Mouse (Mus musculus) lung, embryonic 14.5 days (tissue): Measurements from ENCODE around the gene Slc5a10. TPM values are rescaled to one million over a fixed set of nuclear protein-coding genes. Genes with fewer than 3 reads are reported as not detected.
A peak's percentile ranks its signal among the peaks of the same experiment; 100 is the strongest.

Experiments used
- ATAC-seq: fragments of 200-750 bp; cut with Nextera tagmentation; 2 replicates; pipeline ENCODE4 v1.8.0; 2017; ENCODE audit warnings: mild to moderate bottlenecking, moderate TSS enrichment, moderate library complexity; ENCODE audit not compliant: insufficient read depth
- DNase-seq: peaks from one replicate; pipeline ENCODE4 v3.0.0-alpha.2; 2015
- H3K27ac ChIP-seq: fragments of 300-500 bp; sonication (generic); 2 replicates; pipeline ENCODE4 v1.5.1; 2014; ENCODE audit warnings: low read depth, mild to moderate bottlenecking, moderate library complexity
- H3K27me3 ChIP-seq: fragments of 300-500 bp; sonication (generic); 2 replicates; pipeline ENCODE4 v1.6.1; 2014; ENCODE audit warnings: low read length, control low read depth; ENCODE audit not compliant: insufficient read depth
- H3K36me3 ChIP-seq: fragments of 300-500 bp; sonication (generic); 2 replicates; pipeline ENCODE4 v1.6.1; 2014; ENCODE audit warnings: control low read depth; ENCODE audit not compliant: insufficient read depth
- H3K4me1 ChIP-seq: fragments of 300-500 bp; sonication (generic); 2 replicates; pipeline ENCODE4 v1.6.1; 2014; ENCODE audit warnings: antibody characterized with exemption, control low read depth; ENCODE audit not compliant: insufficient read depth
- H3K4me2 ChIP-seq: fragments of 300-500 bp; sonication (generic); 2 replicates; pipeline ENCODE4 v1.6.1; 2014; ENCODE audit warnings: mild to moderate bottlenecking
- H3K4me3 ChIP-seq: fragments of 300-500 bp; sonication (generic); 2 replicates; pipeline ENCODE4 v1.5.1; 2014; ENCODE audit warnings: low read depth, low read length
- H3K9ac ChIP-seq: fragments of 300-500 bp; sonication (generic); 2 replicates; pipeline ENCODE4 v1.6.1; 2014
- H3K9me3 ChIP-seq: fragments of 300-500 bp; sonication (generic); 2 replicates; pipeline ENCODE4 v1.6.1; 2016; ENCODE audit warnings: low read depth, low read length, control low read depth
- CTCF ChIP-seq: IDR thresholded peaks from 2 replicates; pipeline ENCODE4 v1.5.1; 2016; ENCODE audit warnings: antibody characterized with exemption, low read depth
- WGBS: fragments of 180-500 bp; shearing (Covaris S2); extraction: QIAGEN DNeasy Blood & Tissue Kit; methylation state at CpG from one replicate; pipeline ENCODE4 v1.1.7; 2014; 5-methylcytosine and 5-hydroxymethylcytosine counted together
- polyA plus RNA-seq: library from polyadenylated mRNA; unstranded; fragments of >200 nt; fragmentation: Nextera tagmentation; extraction: Ambion mirVana; gene quantifications from 2 replicates; pipeline ENCODE4 v1.2.1, GENCODE M21; 2014

Gene Slc5a10
- polyA plus RNA-seq, 1 experiment from 2014 or later, result not detected

DNA sequence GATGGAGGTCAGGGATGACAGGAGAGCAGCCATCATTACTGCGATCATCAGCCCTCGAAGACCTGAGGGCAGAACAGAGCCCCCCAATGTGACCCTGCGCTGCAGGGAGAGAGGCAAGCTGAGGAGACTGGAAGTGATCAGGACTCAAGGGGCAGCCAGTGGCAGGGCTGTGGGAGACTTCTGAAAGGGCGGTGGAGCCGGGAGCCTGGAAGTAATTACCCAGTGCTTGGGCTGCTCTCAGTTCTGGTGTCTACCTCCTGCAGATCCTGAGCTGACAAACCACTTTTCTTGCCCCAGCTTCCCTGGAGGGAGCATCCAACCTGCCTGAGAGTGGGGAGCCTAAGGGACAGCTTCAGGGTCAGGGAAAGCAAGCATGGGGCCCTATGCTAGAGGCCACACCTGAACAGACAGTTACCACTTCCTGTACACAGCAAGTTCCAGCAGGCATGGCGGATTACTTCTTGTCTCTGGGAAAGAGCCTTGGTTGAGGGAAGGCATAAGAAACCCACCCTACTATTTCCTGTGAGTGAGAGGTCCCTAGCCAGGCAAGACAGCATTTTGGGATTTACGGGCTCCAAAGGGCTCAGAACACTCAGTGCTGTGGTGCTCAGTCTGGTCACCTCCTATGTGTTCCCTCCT, 44.3 kb downstream of the Slc5a10 start:
- H3K27ac ChIP-seq, result no peak overlapping the region
- 76% methylated on average over 7 of the region's 7 CpGs for WGBS

DNA sequence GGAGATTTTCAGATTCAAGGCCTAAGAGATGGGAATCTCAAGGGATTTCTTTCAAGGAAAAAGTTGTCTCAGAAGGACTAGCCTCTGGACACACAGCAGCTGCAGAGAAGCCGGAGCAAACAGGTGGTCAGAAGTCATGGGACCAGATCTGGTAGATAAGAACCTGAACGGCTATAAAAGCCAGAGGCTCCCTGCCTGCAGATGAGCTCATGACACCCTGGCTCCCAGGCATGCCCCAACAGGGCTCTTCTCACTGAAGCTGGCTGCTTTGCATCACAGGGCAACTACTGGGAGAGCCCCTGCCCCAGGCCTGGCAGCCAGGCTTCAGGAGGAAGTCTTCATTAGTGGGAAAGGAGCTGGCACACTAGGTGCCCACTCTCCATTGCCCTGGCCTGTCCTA, 45.3 kb downstream of the Slc5a10 start:
- Histone ChIP-seq H3K4me3 (no peak overlapping the region), H3K9ac (no peak overlapping the region), H3K9me3 (no peaks in the 10 kb centered on the region), H3K4me1 (peaks cover 12% of the 10 kb centered on the region), H3K36me3 (no peaks in the 10 kb centered on the region), H3K27me3 (no peaks in the 10 kb centered on the region), H3K27ac (no peak overlapping the region), H3K4me2 (no peak overlapping the region; the same call in 1 of the 2 replicates)
- 30% methylated on average over 2 of the region's 2 CpGs for WGBS
- ATAC-seq, result no peak
- DNase-seq, result no peak
- no peak for TF ChIP-seq CTCF

More for the DNA sequence above, 44.3 kb downstream of the Slc5a10 start:
- no peaks in the 10 kb centered on the region for H3K27me3 ChIP-seq
- TF ChIP-seq CTCF, result no peak
- no peaks in the 10 kb centered on the region for H3K9me3 ChIP-seq
- no peaks in the 10 kb centered on the region for H3K36me3 ChIP-seq
- DNase-seq (no peak), ATAC-seq (no peak)
- H3K9ac ChIP-seq, result no peak overlapping the region
- H3K4me2 ChIP-seq, result no peak overlapping the region
- no peak overlapping the region for H3K4me3 ChIP-seq
- H3K4me1 ChIP-seq, result peaks cover 12% of the 10 kb centered on the region

- peak; percentile 81 for DNase-seq
- H3K27me3 ChIP-seq, result no peaks in the 10 kb centered on the region
- H3K4me1 ChIP-seq, result peaks cover 14% of the 10 kb centered on the region
- no peaks in the 10 kb centered on the region for H3K9me3 ChIP-seq
- peak overlapping the region; percentile 27; the same call in 1 of the 2 replicates for H3K4me2 ChIP-seq
- no peak overlapping the region for H3K4me3 ChIP-seq
- H3K27ac ChIP-seq, result no peak overlapping the region
- no peak overlapping the region for H3K9ac ChIP-seq
- H3K36me3 ChIP-seq, result no peaks in the 10 kb centered on the region
- peak; percentile 78 for TF ChIP-seq CTCF
- ATAC-seq, result peak; percentile 72; the same call in 1 of the 2 replicates
- WGBS, result 3% methylated on average over 8 of the region's 8 CpGs
Measured at GRCm38 (mm10) chr11:61674839-61675159, 45.8 kb downstream of the Slc5a10 start.

- no peak for TF ChIP-seq CTCF
- Histone ChIP-seq H3K9ac (0 out of 2 replicates have a peak overlapping the region, but pooled peaks have one; percentile 34), H3K27me3 (no peaks in the 10 kb centered on the region), H3K36me3 (no peaks in the 10 kb centered on the region), H3K9me3 (no peaks in the 10 kb centered on the region), H3K4me2 (peak overlapping the region; percentile 27; the same call in 1 of the 2 replicates), H3K4me3 (no peak overlapping the region), H3K4me1 (peaks cover 15% of the 10 kb centered on the region), H3K27ac (no peak overlapping the region)
- peak; percentile 75 for ATAC-seq
- 26% methylated on average over 19 of the region's 19 CpGs for WGBS
- peak; percentile 28 for DNase-seq
Measured at GRCm38 (mm10) chr11:61674151-61674838, 46.3 kb downstream of the Slc5a10 start.

GRCm38 (mm10) chr11:61673686-61674085, 46.9 kb downstream of the Slc5a10 start:
- Histone ChIP-seq H3K4me3 (no peak overlapping the region), H3K4me1 (peaks cover 15% of the 10 kb centered on the region), H3K9ac (no peak overlapping the region), H3K9me3 (no peaks in the 10 kb centered on the region), H3K4me2 (no peak overlapping the region), H3K27ac (no peak overlapping the region), H3K27me3 (no peaks in the 10 kb centered on the region), H3K36me3 (no peaks in the 10 kb centered on the region)
- TF ChIP-seq CTCF, result peak; percentile 51
- DNase-seq (no peak), ATAC-seq (no peak)
- WGBS, result 44% methylated on average over 8 of the region's 8 CpGs

DNA sequence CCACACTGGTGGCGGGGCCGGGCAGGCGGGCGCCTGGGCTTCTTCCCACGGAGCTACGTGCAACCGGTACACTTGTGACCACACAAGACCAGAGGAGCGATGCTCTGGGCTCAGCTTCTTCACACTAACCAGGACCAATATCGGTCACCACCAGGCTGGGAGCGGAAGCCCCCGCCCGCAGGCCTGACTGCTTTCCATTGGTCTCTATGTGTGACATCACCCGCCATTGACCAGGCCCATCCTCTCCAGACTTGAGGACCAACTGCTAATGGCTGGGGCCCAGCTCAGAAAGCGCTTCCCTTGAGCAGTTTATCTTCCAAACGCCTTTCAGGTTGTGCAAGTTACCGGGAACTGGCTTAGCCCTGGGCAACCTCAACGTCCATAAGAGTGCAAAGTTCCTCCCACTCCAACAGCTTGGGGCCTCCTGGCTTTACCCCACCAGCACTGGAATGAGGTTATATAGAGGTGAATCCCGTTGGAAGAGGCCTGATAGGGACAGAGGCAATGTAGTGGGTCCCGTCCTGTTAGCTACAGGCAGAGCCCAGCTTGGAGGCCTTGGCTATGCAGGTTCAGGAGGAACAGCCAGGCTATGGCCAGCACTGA, 48.7 kb downstream of the Slc5a10 start:
- ATAC-seq, result 0 out of 2 replicates have a peak, but pooled peaks have one; percentile 14
- Histone ChIP-seq H3K36me3 (no peaks in the 10 kb centered on the region), H3K27ac (no peak overlapping the region), H3K9me3 (no peaks in the 10 kb centered on the region), H3K9ac (no peak overlapping the region), H3K27me3 (no peaks in the 10 kb centered on the region), H3K4me1 (peaks cover 15% of the 10 kb centered on the region), H3K4me2 (no peak overlapping the region), H3K4me3 (no peak overlapping the region)
- no peak for DNase-seq
- TF ChIP-seq CTCF, result no peak
- WGBS, result 58% methylated on average over 19 of the region's 19 CpGs
